Mouse (Mus musculus) 416B (cell line): ENCODE data around the gene Bivm.

Experiments
- DNase-seq: peaks from one replicate; pipeline ENCODE4 v3.0.0; 2011; ENCODE audit warnings: low read depth

Gene Bivm

GRCm38 (mm10) chr1:44173903-44174302 lies 55.1 kb downstream of the Bivm start:
- DNase-seq: peak; percentile 31

- no peak for DNase-seq
These were observed 59.3 kb downstream of the Bivm start for GRCm38 (mm10) chr1:44178086-44178485.

GRCm38 (mm10) chr1:44186396-44186795 lies 67.6 kb downstream of the Bivm start:
- DNase-seq: no peak
